Mouse (Mus musculus) hindbrain, embryonic 13.5 days (tissue): ENCODE measurements at regions not wholly inside any gene's neighbourhood (a gene's known extent, or its start where the extent isn't known, plus 50 kb on each side); places are given as distances from the start of the nearest gene placed in this dataset.

ENCODE experiments used
- ATAC-seq: fragments of 200-750 bp; cut with Nextera tagmentation; 2 replicates; pipeline ENCODE4 v1.8.0; 2017; ENCODE audit warnings: moderate TSS enrichment; ENCODE audit not compliant: low FRiP score
- H3K27ac ChIP-seq: fragments of 300-500 bp; sonication (generic); 2 replicates; pipeline ENCODE4 v1.5.1; 2015; ENCODE audit warnings: inconsistent platforms, mild to moderate bottlenecking, moderate library complexity
- H3K27me3 ChIP-seq: fragments of 300-500 bp; sonication (generic); 2 replicates; pipeline ENCODE4 v1.6.1; 2015; ENCODE audit warnings: mild to moderate bottlenecking, inconsistent platforms
- H3K36me3 ChIP-seq: fragments of 300-500 bp; sonication (generic); 2 replicates; pipeline ENCODE4 v1.6.1; 2015; ENCODE audit warnings: mild to moderate bottlenecking, inconsistent platforms
- H3K4me1 ChIP-seq: fragments of 300-500 bp; sonication (generic); replicated peaks from 2 replicates; pipeline ENCODE4 v1.6.1; 2015; ENCODE audit warnings: inconsistent platforms
- H3K4me2 ChIP-seq: fragments of 300-500 bp; sonication (generic); 2 replicates; pipeline ENCODE4 v1.6.1; 2015; ENCODE audit warnings: inconsistent platforms, mild to moderate bottlenecking, moderate library complexity
- H3K4me3 ChIP-seq: fragments of 300-500 bp; sonication (generic); 2 replicates; pipeline ENCODE4 v1.5.1; 2015; ENCODE audit warnings: mild to moderate bottlenecking, inconsistent platforms
- H3K9ac ChIP-seq: fragments of 300-500 bp; sonication (generic); 2 replicates; pipeline ENCODE4 v1.6.1; 2015; ENCODE audit warnings: mild to moderate bottlenecking, inconsistent platforms
- H3K9me3 ChIP-seq: fragments of 300-500 bp; sonication (generic); 2 replicates; pipeline ENCODE4 v1.6.1; 2016; ENCODE audit warnings: inconsistent platforms
- WGBS: fragments of 180-500 bp; shearing (Covaris S2); methylation state at CpG from one replicate; pipeline ENCODE4 v1.1.7; 2015; 5-methylcytosine and 5-hydroxymethylcytosine counted together

GRCm38 (mm10) chr5:54349775-54350332, 351.6 kb downstream of the Stim2 start:
- WGBS: 51% methylated on average over 5 of the region's 5 CpGs
- H3K4me3 ChIP-seq: no peak overlapping the region
- peak overlapping the region; percentile 55 for H3K27ac ChIP-seq
- ATAC-seq: no peak
- no peak overlapping the region for H3K9ac ChIP-seq
- 0 out of 2 replicates have a peak, but pooled peaks cover 8% of the 10 kb centered on the region for H3K4me1 ChIP-seq
- H3K4me2 ChIP-seq: no peak overlapping the region
- no peaks in the 10 kb centered on the region for H3K36me3 ChIP-seq
- no peaks in the 10 kb centered on the region for H3K9me3 ChIP-seq
- no peaks in the 10 kb centered on the region for H3K27me3 ChIP-seq

- 76% methylated on average over 4 of the region's 4 CpGs for WGBS
Measured at GRCm38 (mm10) chr5:54356105-54356504, 357.8 kb downstream of the Stim2 start.

GRCm38 (mm10) chr5:54357501-54357900, 359.2 kb downstream of the Stim2 start:
- Histone ChIP-seq H3K36me3 (no peaks in the 10 kb centered on the region), H3K27ac (no peak overlapping the region), H3K4me2 (no peak overlapping the region), H3K9ac (no peak overlapping the region), H3K27me3 (no peaks in the 10 kb centered on the region), H3K9me3 (no peaks in the 10 kb centered on the region), H3K4me1 (no peaks in the 10 kb centered on the region), H3K4me3 (no peak overlapping the region)
- 70% methylated on average over 4 of the region's 4 CpGs for WGBS
- ATAC-seq: no peak

More at GRCm38 (mm10) chr5:54356105-54356504, 357.8 kb downstream of the Stim2 start:
- no peaks in the 10 kb centered on the region for H3K9me3 ChIP-seq
- no peaks in the 10 kb centered on the region for H3K27me3 ChIP-seq
- H3K4me3 ChIP-seq: no peak overlapping the region
- H3K36me3 ChIP-seq: no peaks in the 10 kb centered on the region
- H3K4me2 ChIP-seq: no peak overlapping the region
- no peak for ATAC-seq
- H3K4me1 ChIP-seq: no peaks in the 10 kb centered on the region
- H3K27ac ChIP-seq: no peak overlapping the region
- H3K9ac ChIP-seq: no peak overlapping the region

DNA sequence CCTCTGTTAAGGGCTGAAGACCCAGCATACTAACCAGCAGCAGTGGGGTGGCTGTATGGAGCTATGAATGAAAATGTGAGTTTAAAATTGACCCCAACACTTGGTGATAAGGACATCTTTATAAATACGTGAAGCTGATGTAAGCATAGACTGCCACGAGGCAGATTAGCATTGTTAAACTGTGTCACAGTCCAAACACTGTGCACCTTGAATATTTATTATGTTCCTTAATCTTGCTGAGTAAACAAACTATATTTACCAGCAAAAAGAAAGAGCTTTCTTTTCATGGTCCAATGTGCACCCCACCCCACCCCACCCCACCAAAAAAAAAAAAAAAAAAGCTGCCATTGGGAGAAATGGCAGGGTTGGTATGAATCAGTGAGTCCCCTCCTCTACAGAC, 359.9 kb downstream of the Stim2 start:
- Histone ChIP-seq H3K36me3 (no peaks in the 10 kb centered on the region), H3K9ac (no peak overlapping the region), H3K9me3 (no peaks in the 10 kb centered on the region), H3K4me2 (no peak overlapping the region), H3K4me1 (no peaks in the 10 kb centered on the region), H3K27ac (no peak overlapping the region), H3K27me3 (no peaks in the 10 kb centered on the region), H3K4me3 (no peak overlapping the region)
- no peak for ATAC-seq
- 71% methylated on average over 2 of the region's 2 CpGs for WGBS
